Mouse (Mus musculus): ENCODE measurements around the gene Trp53rkb.

- no peak for TF ChIP-seq POLR2A (IDR thresholded peaks at IDR 0.05; ENCODE audit: control insufficient read depth, extremely low read depth, insufficient read depth, low read length, poor library complexity)
- TF ChIP-seq CTCF (IDR thresholded peaks at IDR 0.05; ENCODE audit: borderline replicate concordance, control insufficient read depth, extremely low read depth, insufficient read depth, low read length, poor library complexity): no peak
These were observed 46.5 kb upstream of the Trp53rkb start for GRCm38 (mm10) chr2:166745849-166746248.
